Mouse (Mus musculus): Measurements from ENCODE around the gene Sema4a. TPM values are rescaled to one million over a fixed set of nuclear protein-coding genes. Genes with fewer than 3 reads are reported as not detected.
A peak's percentile ranks its signal among the peaks of the same experiment; 100 is the strongest.

Sema4a gene
- polyA plus RNA-seq, 1 experiment = 321 TPM

DNA sequence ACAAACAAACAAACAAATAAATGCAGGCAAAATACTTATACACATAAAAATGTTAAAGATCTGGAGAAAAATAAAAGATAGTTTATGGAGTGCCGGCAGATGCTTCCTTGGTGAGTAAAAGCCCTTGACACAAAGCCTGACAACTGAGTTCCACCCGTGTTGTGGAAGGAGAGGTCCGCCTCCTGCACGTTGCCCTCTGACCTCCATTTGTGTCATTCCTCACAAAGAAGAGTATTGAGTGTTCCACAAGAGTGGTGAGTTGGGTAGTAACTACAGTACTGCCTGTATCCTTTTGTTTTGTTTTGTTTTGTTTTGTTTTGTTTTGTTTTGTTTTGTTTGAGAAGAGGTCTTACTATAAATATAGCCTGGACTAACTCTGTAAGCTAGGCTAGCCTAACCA, 38.6 kb upstream of the Sema4a start:
- Histone ChIP-seq H3K27me3 (ENCODE audit: control insufficient read depth, insufficient read depth, low read length) (no peaks in the 10 kb centered on the region), H3K27ac (ENCODE audit: insufficient read depth, low read depth, low read length) (no peak overlapping the region), H3K4me3 (ENCODE audit: low read depth, low read length) (no peak overlapping the region), H3K36me3 (ENCODE audit: control insufficient read depth, insufficient read depth, low read length) (peaks cover 6% of the 10 kb centered on the region; the same call in 1 of the 2 replicates), H3K4me1 (ENCODE audit: control insufficient read depth, insufficient read depth, insufficient read length, low read length) (peaks cover 48% of the 10 kb centered on the region)
- 73% methylated on average over 4 of the region's 4 CpGs for WGBS
- TF ChIP-seq CTCF (IDR thresholded peaks at IDR 0.05; ENCODE audit: extremely low read depth, insufficient read length, insufficient replicate concordance, low read depth, low read length) = no peak
- TF ChIP-seq POLR2A (IDR thresholded peaks at IDR 0.05; ENCODE audit: low read depth, low read length) = no peak

DNA sequence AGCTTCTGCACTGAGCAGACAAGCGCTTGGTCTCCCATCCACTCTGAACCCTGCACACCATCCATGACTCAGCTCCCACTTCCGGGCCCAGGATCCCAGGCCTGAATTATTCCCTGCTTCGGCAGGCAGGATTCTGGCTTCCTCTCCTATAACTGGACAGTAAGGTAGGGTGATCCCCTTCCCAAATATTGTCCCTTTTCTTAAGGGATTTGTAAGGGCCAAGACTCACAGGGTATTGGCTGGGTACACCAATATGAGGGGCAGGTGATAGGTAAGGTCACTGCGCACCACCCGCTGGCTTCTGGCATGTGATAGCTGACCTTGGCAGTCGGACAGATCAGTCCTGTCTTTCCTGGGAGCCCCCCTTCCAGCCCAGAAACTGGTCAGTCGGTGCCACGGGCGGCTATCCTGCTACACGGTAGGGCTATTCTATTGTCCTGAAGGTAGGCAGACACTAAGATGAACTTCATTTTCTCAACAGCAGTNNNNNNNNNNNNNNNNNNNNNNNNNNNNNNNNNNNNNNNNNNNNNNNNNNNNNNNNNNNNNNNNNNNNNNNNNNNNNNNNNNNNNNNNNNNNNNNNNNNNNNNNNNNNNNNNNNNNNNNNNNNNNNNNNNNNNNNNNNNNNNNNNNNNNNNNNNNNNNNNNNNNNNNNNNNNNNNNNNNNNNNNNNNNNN, 34.9 kb upstream of the Sema4a start:
- Histone ChIP-seq H3K4me3 (ENCODE audit: low read depth, low read length) (no peak overlapping the region), H3K4me1 (ENCODE audit: control insufficient read depth, insufficient read depth, insufficient read length, low read length) (peaks cover 62% of the 10 kb centered on the region), H3K27me3 (ENCODE audit: control insufficient read depth, insufficient read depth, low read length) (no peaks in the 10 kb centered on the region), H3K36me3 (ENCODE audit: control insufficient read depth, insufficient read depth, low read length) (peaks cover 6% of the 10 kb centered on the region; the same call in 1 of the 2 replicates), H3K27ac (ENCODE audit: insufficient read depth, low read depth, low read length) (peak overlapping the region; percentile 82)
- TF ChIP-seq POLR2A (IDR thresholded peaks at IDR 0.05; ENCODE audit: low read depth, low read length) (no peak), CTCF (IDR thresholded peaks at IDR 0.05; ENCODE audit: extremely low read depth, insufficient read length, insufficient replicate concordance, low read depth, low read length) (no peak)
- WGBS = 48% methylated on average over 10 of the region's 10 CpGs

DNA sequence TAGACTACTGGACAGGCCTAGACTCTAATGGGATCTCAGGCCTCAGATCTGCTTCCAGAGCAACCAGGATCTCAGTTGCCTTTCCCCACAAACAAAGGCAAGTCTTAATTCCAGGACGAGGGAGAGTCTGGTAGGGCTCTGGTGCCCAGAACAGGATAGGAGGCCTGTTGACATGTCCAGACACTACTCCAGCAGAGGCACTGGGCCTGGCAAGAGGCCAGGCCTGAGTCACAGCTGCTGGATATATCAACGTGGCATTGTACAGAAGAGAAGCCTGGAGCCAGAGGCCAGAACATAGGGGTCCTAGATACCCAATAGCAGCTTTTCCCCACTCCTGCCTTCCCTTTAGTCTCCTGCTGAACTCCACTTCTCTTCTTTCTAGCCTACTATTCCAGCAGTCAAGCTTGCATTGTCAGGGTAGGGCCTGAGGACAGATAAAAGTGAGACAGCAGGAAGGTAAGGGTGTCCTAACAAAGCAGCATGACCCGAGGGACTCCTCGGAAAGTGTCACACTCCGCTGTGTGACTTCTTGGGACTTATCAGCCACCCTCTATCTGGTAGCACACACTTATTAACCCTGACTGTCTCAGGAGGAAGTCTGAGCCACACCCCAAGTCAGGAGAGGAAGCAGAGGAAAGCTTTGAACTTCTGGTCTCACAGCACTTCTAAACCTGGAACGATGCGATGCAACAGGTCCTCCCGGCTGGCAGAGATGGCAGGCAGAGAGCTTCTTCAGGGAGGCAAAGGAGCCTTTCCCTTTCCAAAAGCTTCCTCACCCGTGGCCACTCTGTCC, 34.0 kb upstream of the Sema4a start:
- 20% methylated on average over 9 of the region's 9 CpGs for whole genome bisulfite sequencing
- H3K4me3 ChIP-seq (ENCODE audit: low read depth, low read length) = no peak overlapping the region
- H3K36me3 ChIP-seq (ENCODE audit: control insufficient read depth, insufficient read depth, low read length) = peaks cover 6% of the 10 kb centered on the region; the same call in 1 of the 2 replicates
- peaks cover 62% of the 10 kb centered on the region for H3K4me1 ChIP-seq (ENCODE audit: control insufficient read depth, insufficient read depth, insufficient read length, low read length)
- TF ChIP-seq CTCF (IDR thresholded peaks at IDR 0.05; ENCODE audit: extremely low read depth, insufficient read length, insufficient replicate concordance, low read depth, low read length) (no peak), POLR2A (IDR thresholded peaks at IDR 0.05; ENCODE audit: low read depth, low read length) (no peak)
- no peaks in the 10 kb centered on the region for H3K27me3 ChIP-seq (ENCODE audit: control insufficient read depth, insufficient read depth, low read length)
- H3K27ac ChIP-seq (ENCODE audit: insufficient read depth, low read depth, low read length) = peak overlapping the region; percentile 82

DNA sequence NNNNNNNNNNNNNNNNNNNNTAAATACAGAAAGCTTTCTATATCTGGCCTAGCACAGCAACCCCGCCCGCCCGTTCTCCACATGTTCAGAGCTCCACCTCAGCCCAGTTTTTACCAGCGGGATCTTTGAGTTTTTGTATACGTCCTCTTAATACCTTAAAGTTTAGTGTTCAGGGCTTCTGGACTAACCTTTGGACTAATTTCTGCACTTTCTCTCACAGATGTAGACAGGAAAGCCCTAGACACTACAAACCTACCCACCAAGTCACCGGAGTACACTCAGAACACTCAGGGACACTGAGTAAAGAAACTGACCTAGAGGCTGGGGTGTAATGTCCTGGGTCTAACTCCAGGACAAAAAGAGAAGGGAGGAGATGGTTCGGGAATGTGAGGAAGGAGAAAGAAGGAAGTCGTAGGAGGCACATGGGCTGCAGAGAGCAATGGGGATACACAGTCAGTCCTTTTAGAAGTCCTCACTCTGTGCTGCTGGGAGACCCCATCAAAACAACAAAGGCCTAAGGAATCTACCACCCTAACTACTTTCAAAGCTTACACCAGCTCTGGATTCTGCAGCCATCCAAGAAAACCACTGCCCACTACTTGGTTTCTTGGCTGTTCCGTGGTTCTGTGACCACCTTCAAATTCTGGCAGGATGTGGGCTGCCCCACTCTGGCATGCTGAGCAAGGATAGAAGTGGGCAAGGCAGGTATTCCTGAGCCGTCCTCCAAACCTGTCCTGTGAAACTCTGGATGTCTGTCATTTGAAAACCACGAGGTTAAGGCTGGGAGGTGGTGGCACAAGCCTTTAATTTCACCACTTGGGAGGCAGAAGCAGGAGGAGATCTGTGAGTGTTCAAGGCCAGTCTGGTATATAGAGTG, 33.0 kb upstream of the Sema4a start:
- H3K27ac ChIP-seq (ENCODE audit: insufficient read depth, low read depth, low read length) = peak overlapping the region; percentile 82
- H3K4me3 ChIP-seq (ENCODE audit: low read depth, low read length) = no peak overlapping the region
- WGBS = 57% methylated on average over 11 of the region's 11 CpGs
- peaks cover 62% of the 10 kb centered on the region for H3K4me1 ChIP-seq (ENCODE audit: control insufficient read depth, insufficient read depth, insufficient read length, low read length)
- TF ChIP-seq CTCF (IDR thresholded peaks at IDR 0.05; ENCODE audit: extremely low read depth, insufficient read length, insufficient replicate concordance, low read depth, low read length) (no peak), POLR2A (IDR thresholded peaks at IDR 0.05; ENCODE audit: low read depth, low read length) (no peak)
- peaks cover 3% of the 10 kb centered on the region; the same call in 1 of the 2 replicates for H3K36me3 ChIP-seq (ENCODE audit: control insufficient read depth, insufficient read depth, low read length)
- no peaks in the 10 kb centered on the region for H3K27me3 ChIP-seq (ENCODE audit: control insufficient read depth, insufficient read depth, low read length)

DNA sequence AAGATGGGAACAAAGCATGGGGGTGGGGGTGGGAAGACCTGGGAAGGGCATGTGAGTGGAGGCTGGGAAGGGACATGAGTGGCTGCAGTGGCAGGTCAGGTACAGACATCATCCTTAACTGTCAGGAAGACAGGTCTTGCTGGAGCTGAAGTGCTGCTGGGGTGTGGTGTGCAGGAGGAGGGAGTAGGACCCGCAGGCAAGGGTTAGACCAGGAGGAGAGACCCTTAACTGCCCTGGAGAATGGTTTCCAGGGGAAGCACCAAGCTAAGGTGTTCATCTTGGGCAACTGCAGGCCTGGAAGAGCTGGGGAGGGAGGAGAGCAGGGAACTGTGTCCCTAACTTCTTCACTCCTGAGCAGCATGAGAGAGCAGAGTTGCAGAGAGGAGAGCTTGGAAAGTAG, 26.4 kb upstream of the Sema4a start:
- Histone ChIP-seq H3K4me1 (ENCODE audit: control insufficient read depth, insufficient read depth, insufficient read length, low read length) (peaks cover 16% of the 10 kb centered on the region), H3K4me3 (ENCODE audit: low read depth, low read length) (no peak overlapping the region), H3K36me3 (ENCODE audit: control insufficient read depth, insufficient read depth, low read length) (peaks cover 42% of the 10 kb centered on the region), H3K27me3 (ENCODE audit: control insufficient read depth, insufficient read depth, low read length) (no peaks in the 10 kb centered on the region), H3K27ac (ENCODE audit: insufficient read depth, low read depth, low read length) (no peak overlapping the region)
- WGBS = 77% methylated on average over 1 of the region's 1 CpGs
- no peak for TF ChIP-seq POLR2A (IDR thresholded peaks at IDR 0.05; ENCODE audit: low read depth, low read length)
- TF ChIP-seq CTCF (IDR thresholded peaks at IDR 0.05; ENCODE audit: extremely low read depth, insufficient read length, insufficient replicate concordance, low read depth, low read length) = no peak

DNA sequence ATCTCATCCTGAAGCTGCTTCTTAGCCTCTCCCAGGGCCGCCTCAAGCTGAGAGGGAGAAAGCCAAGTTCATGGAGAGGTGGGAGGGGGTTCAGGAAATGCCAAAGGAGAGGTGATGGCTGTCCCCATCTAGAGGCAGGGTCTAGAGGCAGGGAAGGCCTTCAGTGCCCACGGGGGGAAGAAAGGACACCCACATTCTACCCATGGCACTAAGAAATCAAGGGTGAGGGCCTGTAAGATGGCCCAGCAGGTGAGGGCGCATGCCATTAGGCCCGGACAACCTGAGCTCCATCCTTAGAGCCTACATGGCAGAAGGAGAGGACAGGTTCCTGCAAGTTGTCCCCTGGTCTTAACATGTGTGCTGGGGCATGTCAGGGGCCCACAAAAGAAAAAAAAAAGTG, 25.9 kb upstream of the Sema4a start:
- Histone ChIP-seq H3K36me3 (ENCODE audit: control insufficient read depth, insufficient read depth, low read length) (peaks cover 48% of the 10 kb centered on the region), H3K27ac (ENCODE audit: insufficient read depth, low read depth, low read length) (no peak overlapping the region), H3K4me3 (ENCODE audit: low read depth, low read length) (no peak overlapping the region), H3K27me3 (ENCODE audit: control insufficient read depth, insufficient read depth, low read length) (no peaks in the 10 kb centered on the region), H3K4me1 (ENCODE audit: control insufficient read depth, insufficient read depth, insufficient read length, low read length) (peaks cover 14% of the 10 kb centered on the region)
- TF ChIP-seq CTCF (IDR thresholded peaks at IDR 0.05; ENCODE audit: extremely low read depth, insufficient read length, insufficient replicate concordance, low read depth, low read length) = no peak
- TF ChIP-seq POLR2A (IDR thresholded peaks at IDR 0.05; ENCODE audit: low read depth, low read length) = no peak
- WGBS = 85% methylated on average over 4 of the region's 4 CpGs
